Mouse (Mus musculus) kidney, adult 9 months (tissue): ENCODE measurements at regions not wholly inside any gene's neighbourhood (a gene's known extent, or its start where the extent isn't known, plus 50 kb on each side); places are given as distances from the start of the nearest gene placed in this dataset.
A peak's percentile ranks its signal among the peaks of the same experiment; 100 is the strongest.

Experiments used
- DNase-seq: peaks from one replicate; pipeline ENCODE4 v3.0.0; 2022

DNA sequence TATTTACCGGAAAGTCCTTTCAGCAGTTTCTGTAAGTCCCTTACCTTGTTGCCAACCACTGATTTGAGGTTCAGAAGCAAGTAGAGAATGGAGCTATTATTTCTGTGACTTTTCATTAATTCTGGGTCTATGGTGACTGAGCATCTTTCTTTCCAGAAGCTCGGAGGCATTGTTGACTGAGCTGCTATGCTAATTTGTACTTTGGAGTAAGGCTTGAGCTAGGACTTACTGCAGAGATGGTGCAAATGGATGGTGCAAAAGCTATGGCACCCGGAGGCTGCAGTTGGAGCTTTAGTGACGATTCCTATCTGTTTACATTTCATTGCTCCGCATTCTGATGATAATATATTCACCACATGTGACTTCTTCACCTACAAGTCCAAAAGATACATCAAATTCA lies 266.2 kb downstream of the Spry2 start:
- no peak for DNase-seq

GRCm38 (mm10) chr14:105628673-105629072 lies 267.9 kb downstream of the Spry2 start:
- no peak for DNase-seq

DNA sequence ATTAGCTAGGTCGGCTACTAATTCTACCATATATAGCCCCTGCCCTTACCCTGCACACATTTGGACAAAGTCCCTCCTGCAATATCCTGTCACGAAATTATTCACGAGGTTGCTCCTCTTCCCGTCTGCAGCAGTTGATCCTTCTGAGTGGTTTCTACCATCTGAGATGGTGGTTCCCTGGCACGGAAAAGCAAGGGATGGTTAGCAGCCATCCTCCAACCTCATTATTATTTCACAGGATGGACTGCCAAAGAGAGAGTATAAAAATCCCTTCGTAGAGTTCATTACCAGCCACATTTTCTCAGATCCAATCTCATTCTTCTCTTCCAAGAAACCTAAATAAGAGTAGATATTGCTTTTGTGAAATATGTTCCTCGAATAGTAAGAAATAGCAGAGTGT lies 272.2 kb downstream of the Spry2 start:
- no peak for DNase-seq

- DNase-seq: no peak
Observed at GRCm38 (mm10) chr14:105622166-105622565, 274.5 kb downstream of the Spry2 start.

GRCm38 (mm10) chr14:105621124-105621523 lies 275.5 kb downstream of the Spry2 start:
- no peak for DNase-seq

- no peak for DNase-seq
Observed at GRCm38 (mm10) chr14:105619449-105619848, 277.2 kb downstream of the Spry2 start.

- no peak for DNase-seq
Observed at GRCm38 (mm10) chr14:105615766-105616165, 280.9 kb downstream of the Spry2 start.

- DNase-seq: no peak
Observed at GRCm38 (mm10) chr14:105612794-105613193, 283.8 kb downstream of the Spry2 start.

DNA sequence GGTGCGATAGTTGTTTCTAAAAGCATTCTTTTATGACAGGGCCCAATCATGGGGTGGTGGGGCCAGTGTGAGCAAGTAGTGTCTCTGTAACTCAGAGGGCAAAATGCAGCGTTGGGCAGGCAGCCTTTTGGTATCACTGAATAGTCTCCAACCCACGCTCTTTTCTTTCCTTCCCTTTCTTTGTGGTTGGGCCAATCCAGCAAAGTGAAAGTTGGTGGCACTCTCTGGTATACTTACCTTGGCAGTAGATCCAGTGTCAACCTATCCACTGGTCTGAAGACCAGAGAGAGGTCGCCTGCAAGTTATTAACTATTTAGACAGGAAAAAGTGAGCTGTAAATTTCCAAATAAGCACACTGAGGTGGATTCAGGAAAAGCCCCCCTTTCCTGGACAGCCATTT lies 287.8 kb downstream of the Spry2 start:
- no peak for DNase-seq

DNA sequence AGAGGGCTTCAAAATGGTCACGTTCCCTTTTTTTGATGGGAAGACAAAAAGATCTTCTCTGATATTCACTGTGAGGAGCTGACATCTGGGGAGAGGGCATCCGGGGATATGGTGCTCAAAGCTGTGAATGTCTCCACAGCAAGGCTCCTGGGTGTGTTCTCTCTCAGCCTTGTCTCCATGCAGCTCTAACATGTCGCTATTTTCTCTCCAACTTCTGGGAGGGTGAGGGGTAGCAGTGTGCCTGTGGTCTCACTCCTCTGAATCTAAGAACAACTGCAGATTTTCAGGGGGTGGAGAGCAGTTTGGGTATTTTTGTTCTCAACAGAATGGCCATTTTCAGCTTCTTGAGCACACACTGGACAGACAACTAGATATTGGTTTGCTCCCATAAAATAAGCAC lies 290.1 kb downstream of the Spry2 start:
- DNase-seq: no peak

DNA sequence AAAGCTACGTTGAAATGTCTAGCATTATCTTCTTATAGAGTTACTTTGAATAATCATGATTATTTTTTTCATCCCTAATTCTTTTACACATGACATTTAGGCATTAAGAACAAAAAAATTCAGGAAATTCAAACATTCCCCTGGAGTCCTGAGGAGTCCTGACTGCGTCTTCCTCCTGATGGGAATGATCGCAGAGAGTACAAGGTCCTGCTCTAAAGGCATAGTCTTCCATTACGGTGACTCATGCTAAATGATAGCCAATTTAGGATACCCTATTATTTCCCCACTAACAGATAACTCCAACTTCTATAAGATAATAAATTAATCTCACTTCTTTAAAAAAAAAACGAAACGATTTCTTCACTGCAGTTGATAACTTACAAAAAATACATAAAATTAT lies 292.2 kb downstream of the Spry2 start:
- no peak for DNase-seq

DNA sequence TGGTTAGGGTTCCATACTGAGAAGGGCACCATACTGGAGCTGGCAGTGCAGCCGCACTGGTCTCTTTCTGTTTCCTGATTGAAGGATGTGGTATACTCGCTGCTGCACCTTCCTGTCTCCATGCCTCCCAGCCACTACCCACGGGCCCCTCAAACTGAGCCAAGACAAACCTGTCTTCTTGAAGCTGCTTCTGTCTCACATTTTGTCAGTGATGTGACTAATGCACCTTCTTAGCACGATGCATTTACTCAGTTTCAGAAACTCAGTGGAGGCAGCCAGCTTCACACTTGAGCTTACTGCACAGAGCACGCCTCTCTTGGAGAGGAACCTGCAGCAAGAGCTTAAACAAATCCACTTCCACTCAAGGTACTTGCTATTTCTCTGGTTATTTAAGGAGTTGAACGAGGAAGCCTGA lies 293.6 kb downstream of the Spry2 start:
- DNase-seq: no peak

DNA sequence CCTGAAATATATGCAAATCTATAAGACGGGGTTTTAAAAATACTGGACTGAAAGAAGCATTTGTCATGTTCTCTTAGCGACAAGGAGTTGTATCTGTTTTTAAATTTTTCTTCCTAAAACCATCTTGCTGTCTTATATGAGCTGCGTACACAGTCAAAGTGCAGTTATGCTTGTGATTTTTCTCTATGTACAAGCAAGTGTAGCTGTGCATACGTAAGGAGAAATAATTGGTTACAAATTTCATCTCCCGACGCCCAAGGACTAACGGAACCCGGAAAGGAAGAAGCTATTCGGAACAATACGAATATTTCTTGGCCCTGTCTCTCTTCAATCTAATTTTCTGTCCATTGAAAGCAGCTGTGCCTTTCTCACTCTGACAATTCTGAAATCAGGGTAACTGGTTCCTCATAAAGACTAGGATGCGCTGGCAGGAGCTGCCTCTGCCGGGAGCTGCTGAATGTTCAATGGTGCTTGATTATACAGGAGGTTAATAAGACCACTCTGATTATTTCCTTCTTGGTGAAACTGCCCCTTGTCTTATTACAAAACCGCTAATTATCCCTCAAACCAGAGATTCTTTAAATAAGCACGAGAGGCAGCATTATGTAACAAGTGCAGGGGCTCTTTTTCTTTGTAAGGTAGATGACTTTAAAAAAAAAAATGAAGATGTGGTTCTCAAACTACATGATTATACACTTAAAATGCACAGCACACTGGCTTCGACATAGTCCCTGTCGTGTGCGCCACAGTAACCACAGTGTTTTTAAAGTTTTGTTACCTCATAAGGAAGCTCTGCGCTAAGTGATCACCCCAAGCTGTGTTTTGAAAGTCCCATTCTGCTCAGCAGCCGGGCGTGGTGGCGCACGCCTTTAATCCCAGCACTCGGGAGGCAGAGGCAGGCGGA lies 296.8 kb downstream of the Spry2 start:
- no peak for DNase-seq

- DNase-seq: no peak
Observed at GRCm38 (mm10) chr14:105589751-105590150, 306.9 kb downstream of the Spry2 start.

- DNase-seq: peak; percentile 6
Observed at GRCm38 (mm10) chr14:105589261-105589660, 307.4 kb downstream of the Spry2 start.

DNA sequence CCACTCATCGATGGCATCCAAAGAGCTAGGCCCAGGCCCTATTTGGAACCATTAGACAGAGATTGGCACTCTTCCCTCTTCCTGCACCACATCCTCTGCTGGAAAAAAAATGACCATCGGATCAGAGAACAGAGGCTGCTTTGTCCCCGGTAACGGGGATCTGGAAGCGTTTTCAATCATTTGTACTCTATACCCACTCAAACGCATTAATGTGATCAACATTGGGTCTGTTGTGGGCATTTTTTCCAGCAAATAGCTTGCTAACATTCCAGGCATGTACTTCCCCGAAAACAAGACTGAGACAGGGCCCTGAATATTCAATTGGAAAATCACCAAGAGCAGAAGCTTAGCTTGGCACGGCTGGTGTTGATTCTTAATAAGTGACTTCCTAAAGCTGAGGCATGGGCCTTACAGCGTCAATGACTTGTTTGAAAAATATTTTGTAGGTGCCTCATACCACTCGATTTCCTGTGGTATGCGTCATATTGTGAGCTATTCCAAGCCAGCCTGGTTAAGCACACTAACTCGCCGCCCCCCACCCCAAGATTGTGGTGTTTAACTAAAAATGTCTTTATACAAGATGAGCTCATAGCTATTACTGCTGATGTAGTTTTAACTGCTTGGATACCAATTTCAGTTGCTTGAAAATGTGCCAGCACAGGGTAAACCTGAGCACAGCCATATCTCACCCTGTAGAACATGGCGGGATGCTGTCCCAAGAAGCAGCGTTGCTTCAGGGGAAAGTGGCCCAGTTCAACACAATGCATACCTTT lies 308.0 kb downstream of the Spry2 start:
- DNase-seq: peak; percentile 24

GRCm38 (mm10) chr14:105588029-105588390 lies 308.6 kb downstream of the Spry2 start:
- no peak for DNase-seq

DNA sequence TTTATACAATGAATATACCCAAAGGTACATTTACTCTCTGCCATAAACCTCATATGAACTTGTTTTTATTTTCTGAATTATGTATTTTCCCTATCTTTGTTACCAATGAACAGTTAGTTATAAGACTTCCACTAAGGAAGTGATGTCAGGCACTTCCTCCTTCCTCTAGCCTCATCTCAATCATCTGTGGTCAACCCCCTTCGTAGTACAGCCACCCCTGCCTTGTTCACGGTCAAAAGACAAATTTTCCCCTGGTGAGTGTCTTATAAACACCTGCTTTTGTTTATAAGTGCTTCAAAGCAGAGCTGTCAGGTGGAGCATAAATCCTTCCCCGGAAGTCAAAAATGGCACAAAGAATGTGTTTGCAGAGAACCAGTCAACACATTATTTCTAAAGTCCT lies 312.0 kb downstream of the Spry2 start:
- no peak for DNase-seq

DNA sequence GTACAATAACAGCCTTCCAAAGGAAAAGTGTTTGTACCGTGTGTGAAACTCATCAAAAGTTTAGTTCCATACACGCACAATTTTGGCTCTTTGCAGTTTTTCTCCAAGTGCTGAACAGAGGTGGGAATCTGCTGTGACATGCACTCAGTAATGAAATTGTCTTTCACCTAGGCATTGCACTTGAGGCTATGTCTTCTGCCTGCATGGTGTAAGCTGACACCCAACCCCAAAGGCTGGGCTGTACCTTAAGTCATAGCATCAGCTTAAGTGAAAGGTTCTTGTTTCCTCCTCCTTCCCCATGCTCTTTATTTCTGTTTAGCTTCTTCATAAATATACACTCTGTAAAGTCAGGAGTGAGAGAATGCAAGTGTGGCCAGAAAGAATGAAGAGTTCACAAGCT lies 313.1 kb downstream of the Spry2 start:
- no peak for DNase-seq

DNA sequence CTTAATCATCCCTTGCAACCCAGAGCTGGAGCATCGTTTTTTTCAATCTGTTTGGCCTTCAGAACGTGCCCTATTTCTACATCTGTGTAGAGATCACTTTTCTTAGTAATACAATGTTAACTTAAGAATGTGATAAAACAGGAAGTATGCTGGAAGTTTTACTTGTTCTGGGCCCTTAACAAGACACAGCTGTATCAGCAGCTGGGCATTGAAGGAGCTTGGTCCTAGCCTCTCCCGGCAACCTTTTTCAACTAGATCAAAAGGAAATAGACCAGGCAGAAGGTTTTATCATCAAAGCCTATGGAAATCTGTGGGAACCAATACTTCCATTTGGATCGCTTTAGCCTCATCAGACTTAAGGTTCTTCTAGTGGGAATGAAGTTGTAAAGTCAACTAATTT lies 317.9 kb downstream of the Ndfip2 start:
- no peak for DNase-seq

DNA sequence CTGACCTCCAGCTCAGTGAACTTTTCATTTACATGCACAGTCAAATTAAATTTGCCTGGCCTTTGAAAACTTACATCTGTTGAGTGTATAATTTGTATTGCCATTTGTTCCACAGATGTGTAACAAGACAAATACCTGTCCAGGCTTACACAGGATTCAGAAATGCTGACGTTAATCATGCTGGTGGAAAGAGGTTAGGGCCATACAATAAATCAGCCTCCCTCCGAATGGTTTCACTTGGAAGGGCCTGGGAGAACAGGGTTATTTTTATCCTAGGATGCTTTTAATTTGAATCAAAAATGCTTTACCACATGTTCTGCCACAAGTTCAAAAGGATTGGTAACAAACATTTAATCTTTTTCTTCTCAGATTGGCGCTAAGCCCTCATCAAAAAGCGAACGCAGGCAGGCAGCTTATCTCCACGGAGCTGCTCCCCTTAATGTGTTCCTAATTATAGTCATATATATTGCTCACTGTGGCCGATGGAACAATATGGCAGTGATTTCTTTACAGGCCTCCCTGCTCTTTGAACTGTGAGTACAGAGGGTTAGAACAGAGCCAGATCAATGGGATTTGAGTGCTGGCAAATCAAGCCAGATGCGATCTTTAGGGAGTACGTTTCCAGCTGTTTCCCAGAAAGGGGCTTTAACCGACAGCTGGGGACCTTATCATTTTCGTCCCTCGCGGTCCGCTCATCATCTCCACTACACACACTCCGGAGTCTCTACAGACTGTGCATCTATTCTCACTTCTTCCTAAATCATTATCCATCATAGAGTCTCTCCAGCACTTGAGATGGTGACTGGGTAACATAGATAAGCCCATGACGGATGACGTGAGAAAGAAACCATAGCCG lies 313.9 kb downstream of the Ndfip2 start:
- no peak for DNase-seq

- no peak for DNase-seq
Observed at GRCm38 (mm10) chr14:105570156-105570555, 311.8 kb downstream of the Ndfip2 start.

GRCm38 (mm10) chr14:105565827-105566226 lies 307.5 kb downstream of the Ndfip2 start:
- DNase-seq: no peak
